Mouse (Mus musculus) retina, embryonic 14.5 days (tissue): ENCODE measurements around the gene Psmb9.
"Not testable (repeated sequence)": the region's sequence is repeated elsewhere in the genome, so short reads cannot be mapped to it uniquely, and the experiment has no call there.

Experiments used
- DNase-seq: peaks from one replicate; pipeline ENCODE4 v3.0.0-alpha.2; 2015; ENCODE audit warnings: low spot score

Gene Psmb9

DNA sequence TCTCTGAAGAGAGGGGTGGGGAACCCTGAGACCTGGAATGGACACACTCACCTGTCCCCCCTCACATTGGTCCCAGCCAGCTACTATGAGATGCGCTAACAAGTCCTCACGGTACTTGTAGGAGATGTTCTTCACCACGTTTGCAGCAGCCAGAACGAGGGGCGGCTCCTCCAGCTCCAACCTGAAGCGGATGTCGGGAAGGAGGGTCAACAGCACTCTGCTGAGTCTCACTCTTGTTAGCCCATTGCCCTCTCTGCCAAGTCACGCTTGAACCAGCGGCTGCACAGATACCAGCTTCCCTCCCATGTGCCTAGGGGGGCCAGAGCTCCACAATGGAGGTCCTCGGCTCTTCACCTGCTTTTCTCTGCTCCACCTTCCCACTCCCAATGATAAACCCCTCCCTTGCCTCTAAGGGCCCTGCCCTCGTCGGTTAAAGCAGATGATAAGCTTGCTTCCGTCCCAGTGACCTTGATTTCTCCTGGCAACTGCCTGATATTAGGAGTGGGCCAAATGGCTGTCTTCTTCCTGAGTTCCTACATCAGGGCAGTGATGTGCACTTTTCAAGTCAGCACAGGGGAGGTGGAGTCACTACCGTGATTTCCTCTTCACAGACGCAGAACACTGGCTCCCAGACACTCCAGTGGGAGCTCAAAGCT, 3.9 kb downstream of the Psmb9 start:
- DNase-seq = no peak

- DNase-seq = no peak
These were observed 7.4 kb downstream of the Psmb9 start for GRCm38 (mm10) chr17:34179913-34180859.

GRCm38 (mm10) chr17:34179019-34179418, 8.5 kb downstream of the Psmb9 start:
- DNase-seq = no peak

DNA sequence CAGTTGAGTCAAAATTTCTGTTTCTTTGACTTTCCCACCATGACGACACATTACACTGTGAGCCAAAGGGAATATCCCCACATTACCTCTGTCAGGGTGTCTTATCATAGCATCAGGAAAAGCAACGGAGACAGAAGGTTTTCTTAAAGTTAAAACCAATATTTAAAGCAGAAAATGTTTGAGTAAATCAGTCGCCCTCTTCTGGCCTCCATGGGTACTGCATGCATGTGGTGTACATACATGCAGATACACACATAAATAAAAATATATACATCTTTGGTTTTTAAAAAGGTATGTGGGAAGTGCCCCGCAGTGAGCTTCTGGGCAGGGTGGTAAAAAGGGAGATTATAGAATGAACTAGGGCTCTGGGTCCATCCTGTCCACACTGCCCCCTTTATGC, 10.4 kb downstream of the Psmb9 start:
- no peak for DNase-seq

- DNase-seq = no peak
These were observed 13.5 kb downstream of the Psmb9 start for GRCm38 (mm10) chr17:34174075-34174474.

DNA sequence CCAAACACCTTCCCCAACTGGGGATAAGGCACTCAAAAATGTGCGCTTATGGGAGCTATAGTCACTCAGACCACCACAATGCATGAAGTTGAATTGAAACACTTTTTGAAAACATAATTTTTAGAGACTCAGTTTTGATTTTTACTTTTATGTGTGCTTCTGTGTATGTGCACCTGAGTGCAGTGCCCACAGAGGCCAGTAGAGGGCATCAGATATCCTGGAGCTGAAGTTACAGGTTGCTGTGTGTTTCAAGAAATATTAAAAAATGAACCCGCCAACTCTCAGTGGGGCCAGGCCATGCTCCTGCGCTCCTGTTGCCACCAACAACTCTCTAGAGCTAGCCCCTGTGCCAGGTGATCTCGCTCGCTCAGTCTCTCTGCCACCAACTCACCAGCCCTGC, 15.0 kb downstream of the Psmb9 start:
- no peak for DNase-seq

DNA sequence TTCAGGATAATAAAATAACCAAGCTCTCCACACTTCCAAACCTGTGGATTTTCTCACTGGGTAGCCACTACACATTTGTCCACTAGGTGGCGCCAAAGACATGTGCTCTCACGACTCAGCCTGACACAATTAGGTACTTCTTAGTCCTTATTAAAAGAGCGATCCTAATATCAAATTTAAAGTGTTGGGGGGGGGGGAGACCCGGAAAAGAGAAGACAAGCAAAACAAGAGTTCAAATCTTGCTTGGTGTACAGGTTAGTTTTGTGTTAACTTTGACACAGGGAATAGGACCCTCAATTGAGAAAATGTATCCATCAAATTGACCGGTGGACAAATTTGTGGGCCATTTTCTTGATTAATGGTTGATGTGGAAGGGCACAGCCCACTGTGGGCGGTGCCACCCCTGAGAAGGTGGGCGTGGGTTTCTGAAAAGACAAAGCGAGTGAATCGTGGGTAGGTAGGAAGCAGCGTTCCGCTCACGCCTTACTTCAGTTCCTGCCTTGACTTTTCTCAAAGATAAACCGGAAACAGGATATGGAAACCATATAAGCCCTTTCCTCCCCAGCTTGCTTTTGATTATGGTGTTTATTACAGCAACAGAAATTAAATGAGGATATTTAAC, 16.6 kb downstream of the Psmb9 start:
- DNase-seq = peak; percentile 90

DNA sequence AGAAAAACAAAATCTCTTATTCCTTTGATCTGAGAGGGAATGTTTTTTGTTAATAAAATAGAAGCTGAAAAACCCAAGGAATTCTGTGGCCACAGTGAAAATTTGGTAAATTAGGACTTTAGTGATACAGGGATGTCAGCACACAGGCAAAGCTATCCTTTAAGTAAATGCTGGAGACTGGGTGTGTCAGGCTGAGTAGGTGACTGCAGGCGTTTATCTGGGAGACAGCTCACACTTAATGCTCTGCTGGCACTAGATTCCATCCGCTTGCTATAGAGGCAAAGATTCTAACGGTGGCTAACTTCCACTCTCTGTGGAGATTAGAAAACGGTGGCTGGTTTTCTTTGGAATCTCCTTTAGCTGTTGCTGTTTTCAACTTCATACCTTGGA, 17.1 kb downstream of the Psmb9 start:
- DNase-seq = no peak

- DNase-seq = peak; percentile 73
These were observed 18.3 kb downstream of the Psmb9 start for GRCm38 (mm10) chr17:34169279-34169678.

- DNase-seq = no peak
These were observed 22.4 kb downstream of the Psmb9 start for GRCm38 (mm10) chr17:34165033-34165730.

DNA sequence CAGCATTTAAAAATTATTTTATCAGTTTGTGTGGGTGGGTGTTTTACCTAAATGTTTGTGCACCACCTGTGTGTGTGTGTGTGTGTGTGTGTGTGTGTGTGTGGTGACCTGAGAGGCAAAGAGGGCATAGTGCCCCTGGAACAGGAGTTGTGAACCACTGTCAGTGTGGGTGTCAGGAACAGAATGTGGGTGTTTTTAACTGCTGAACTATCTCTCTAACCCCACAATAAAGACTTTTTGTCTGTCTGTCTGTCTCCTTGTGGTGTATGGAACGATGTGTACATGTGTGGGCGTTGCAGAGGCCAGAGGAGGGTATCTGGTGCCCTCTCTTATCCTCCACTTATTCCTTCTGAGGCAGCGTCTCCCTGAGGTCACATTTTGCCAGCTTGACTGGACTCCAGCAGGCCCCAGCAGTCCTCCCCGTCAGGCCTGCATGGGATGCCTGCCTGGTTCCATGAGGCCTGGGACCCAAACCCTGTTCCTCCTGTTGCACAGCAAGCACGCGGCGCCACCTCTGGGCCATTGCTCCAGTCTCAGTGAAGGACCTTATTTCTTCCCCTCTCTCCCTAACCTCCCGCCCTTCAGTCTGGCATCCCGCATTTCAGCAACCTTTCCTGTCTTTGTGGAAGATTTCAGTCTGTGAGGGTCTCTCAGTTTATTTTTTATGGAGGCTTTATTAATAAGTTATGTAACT, 23.2 kb downstream of the Psmb9 start:
- no peak for DNase-seq

GRCm38 (mm10) chr17:34155534-34155933, 32.0 kb downstream of the Psmb9 start:
- DNase-seq = no peak

GRCm38 (mm10) chr17:34152923-34153322, 34.6 kb downstream of the Psmb9 start, which contains the start of gene H2-DMb1:
Gene H2-DMb1, plus strand, starts transcription at chr17:34153072.
- peak; percentile 55 for DNase-seq

DNA sequence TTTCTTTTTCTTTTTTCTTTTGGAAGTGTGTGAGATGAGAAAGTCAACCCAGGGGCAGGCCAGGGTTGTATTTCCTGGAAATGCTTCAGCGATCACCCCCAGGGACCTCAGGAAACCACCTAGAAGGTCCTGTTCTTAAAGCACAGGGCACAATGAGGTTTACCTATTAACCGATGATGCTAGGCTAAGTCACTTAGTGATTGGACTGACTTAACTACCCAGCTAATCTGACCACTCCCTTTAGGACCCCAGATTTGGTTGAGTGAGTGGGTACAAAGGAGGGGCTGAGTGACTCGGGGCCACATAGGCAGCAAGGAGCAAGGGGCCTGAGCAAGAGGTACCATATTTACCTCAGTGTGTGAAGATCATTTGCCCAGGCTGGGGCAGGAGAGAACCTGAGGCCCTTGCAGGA, 42.6 kb downstream of the Psmb9 start:
- DNase-seq = no peak

GRCm38 (mm10) chr17:34144221-34144620, 43.3 kb downstream of the Psmb9 start:
- not testable (repeated sequence) for DNase-seq

GRCm38 (mm10) chr17:34143461-34143860, 44.1 kb downstream of the Psmb9 start:
- DNase-seq = no peak

GRCm38 (mm10) chr17:34143033-34143432, 44.5 kb downstream of the Psmb9 start, which contains the start of gene H2-DMb2:
Gene H2-DMb2, plus strand, starts transcription at chr17:34143307.
- peak; percentile 23 for DNase-seq

- no peak for DNase-seq
These were observed 45.0 kb downstream of the Psmb9 start for GRCm38 (mm10) chr17:34142456-34143010.

GRCm38 (mm10) chr17:34141448-34141847, 46.1 kb downstream of the Psmb9 start:
- no peak for DNase-seq

GRCm38 (mm10) chr17:34140240-34140639, 47.3 kb downstream of the Psmb9 start:
- no peak for DNase-seq

- peak; percentile 61 for DNase-seq
These were observed 48.1 kb downstream of the Psmb9 start for GRCm38 (mm10) chr17:34139416-34139815.
